Mouse (Mus musculus): Measurements from ENCODE around the gene Rae1.

Rae1 gene

DNA sequence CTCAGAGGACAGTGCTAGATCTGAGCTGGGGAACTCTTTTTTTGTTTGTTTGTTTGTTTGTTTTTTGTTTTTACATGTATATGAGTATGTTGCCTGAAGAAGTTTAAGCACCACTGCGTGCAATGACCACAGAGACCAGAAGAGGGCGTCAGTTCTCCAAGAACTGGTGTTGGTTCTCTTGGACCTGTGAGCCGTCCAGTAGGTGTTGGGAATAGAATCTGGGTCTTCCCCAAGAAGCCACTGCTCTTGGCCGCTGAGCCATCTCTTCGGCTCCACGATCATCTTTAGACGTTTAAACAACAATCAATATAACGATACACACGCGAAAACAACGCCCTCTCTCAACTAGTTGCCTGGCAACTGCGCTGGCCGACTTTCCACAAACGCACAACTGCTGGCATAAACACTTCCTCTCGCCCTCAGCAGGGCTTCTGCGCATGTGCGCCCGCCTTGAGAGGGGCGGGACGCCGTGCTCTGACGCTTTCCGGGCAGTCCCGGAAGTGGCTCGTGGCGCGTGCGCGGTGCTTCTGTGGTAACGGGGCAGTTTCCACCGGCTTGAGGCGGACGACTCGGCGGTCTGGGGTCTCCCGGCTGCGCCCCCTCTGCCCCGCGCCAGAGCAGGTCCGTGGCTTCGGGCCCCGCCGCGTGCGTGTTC lies at the start of gene Rae1:
Gene Rae1, plus strand, starts transcription at position 488 of the 655 bp plus-strand sequence.
- WGBS = under 1% methylated on average over 45 of the region's 45 CpGs

DNA sequence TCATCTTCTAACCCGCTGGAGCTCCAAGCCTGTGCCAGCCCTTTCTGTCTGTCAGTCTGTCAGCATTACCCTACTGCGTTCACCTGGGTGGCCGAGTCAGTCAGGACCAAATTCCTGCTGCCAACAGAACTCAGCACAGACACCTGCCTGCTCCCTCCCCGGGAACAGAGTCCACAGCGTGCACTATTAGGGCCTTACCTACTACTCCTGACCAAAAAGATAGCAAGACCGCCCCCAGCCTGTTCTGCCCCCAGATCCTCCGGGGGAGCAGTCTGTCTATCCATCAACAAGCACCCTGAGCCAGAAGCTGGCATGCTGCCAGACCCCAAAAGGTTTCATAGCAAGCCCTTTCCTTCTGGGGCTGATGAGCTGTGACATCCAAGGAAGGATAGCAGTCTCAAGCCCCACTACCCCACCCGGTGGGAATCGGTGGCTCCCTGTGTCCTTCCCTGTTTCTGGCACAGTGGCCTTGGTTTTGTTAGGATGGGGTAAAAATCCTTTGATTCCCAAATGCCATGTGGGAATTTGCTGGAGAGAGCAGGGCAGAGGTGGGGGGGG lies 49.7 kb upstream of the Rae1 start:
- whole genome bisulfite sequencing = 78% methylated on average over 9 of the region's 9 CpGs

DNA sequence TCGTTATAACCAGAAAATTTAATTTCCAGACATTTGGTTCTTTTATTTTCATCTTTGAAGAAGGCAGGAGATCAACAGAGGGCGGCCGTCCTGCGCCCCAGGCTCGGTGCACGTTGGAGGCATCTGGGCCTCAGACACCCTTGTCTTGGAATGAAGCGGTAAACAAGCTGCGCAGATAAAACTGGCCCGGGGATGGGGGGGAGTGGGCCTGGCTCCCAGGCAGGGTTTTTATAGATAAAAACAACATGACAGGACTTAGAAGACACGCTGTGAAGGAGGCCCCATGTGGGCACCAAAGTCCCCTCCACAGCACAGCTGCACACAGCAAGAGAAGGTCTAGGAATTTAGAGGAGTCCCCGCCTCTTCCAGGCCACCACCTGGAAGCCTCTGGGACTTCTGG lies 49.2 kb upstream of the Rae1 start:
- 70% methylated on average over 11 of the region's 11 CpGs for WGBS

DNA sequence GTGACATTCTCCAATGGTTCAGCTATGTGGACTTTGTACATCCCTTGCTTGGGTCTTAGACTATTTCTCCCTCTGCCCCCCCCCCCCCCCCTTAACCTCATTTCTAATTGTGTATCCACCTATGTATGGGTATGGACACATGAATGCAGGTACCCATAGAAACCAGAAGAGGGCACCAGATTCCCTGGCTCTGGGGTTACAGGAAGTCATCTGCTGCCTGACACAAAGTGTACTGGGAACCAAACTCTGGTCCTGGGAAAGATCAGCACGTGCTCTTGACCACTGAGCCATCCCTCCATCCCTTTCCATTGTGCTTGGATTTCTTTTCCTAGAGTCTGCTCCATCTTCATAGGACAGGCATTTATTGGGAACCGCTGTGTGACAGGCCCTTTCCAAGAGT lies 47.9 kb upstream of the Rae1 start:
- WGBS = 82% methylated on average over 2 of the region's 2 CpGs

DNA sequence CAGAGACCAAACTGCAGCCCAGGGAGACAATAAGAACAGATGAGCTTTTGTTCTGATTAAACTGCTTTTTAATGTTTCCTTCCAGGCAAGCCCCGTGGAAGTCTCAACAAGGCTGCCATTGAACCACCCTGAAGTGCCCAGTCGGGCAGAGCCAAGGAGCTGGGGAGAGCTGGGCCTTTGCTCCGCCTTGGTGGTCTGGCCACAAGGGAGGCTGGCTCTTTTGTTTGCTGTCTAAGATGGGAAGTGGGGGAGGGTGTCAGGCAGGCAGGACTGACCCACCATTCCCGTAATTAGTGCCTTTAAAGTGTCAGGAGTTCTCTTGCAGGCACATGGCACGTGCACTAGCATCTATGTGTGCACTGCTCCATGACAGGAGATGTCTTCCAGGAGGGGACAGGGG lies 41.3 kb upstream of the Rae1 start:
- 58% methylated on average over 5 of the region's 5 CpGs for WGBS

DNA sequence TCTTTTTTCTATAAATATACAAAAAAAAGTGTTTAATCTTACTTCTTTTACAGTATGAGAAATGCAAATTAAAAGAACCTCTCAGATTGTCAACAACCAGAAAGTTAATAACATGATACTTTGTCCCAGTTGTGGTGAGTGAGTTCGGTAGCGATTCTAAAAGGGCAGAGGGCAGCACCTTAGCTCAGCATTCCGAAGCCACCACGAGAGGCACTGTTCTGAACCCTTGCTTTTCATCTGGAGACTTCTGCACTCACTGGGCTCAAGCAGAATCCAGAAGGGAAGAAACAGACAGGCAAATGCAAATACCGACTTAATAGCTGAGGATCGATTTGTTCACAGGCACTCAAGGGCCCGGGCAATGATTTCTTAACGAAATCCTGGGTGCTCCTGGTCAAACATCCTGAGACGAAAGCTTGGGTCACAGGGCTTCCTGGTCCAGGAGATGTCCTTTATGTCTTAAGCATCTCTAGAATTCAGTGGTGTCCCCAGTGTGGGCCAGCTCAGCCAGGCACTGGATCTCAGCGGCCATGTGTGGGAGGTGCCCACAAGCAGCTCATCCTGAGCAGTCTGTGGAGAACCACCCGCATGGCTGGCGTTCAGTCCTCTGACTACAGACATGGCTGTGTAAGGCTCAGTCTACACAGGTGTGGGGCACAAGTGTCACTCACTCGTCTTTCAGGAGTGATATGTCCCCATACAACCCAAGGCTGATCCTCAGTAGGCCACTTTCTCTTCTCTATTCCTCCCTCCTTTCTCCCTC lies 40.7 kb upstream of the Rae1 start:
- WGBS = 57% methylated on average over 13 of the region's 13 CpGs

DNA sequence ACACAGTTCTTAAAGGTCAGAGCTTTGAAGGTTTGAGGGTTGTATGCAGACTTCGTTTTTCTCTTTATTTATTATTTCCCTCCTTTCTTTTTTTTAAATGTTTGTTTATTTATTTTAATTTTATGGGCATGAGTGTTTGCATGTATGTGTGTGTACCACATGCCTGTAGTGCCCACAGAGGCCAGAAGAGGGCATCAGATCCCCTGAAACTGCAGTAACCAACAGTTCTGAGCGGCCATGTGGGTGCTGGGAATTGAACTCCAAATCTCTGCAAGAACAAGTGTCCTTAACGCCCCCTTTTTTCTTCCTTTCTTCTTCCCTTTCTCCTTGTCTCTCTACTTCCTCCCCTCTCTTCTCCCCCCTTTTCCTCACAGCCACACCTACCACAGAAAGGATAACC lies 39.6 kb upstream of the Rae1 start:
- WGBS = 89% methylated on average over 3 of the region's 3 CpGs

DNA sequence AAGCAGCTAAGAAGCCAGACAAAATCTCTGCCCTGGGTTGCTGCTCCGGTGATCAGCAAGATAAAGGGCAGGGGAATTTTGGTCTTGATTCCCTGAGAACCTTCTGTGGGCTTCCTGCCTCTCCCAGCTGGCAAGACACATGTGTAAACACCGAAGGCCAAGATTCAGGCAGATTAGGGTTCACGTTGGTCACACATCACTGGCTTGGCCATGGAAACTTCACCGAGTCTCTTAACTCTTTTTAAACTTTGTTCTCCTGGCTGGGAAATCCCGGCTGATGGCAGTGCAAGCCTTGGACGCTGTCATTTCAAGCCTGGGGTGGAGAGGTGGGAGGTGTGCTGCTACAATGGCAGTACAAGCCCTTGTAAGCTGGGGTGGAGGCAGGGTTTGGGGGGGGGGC lies 38.7 kb upstream of the Rae1 start:
- WGBS = 59% methylated on average over 6 of the region's 6 CpGs

DNA sequence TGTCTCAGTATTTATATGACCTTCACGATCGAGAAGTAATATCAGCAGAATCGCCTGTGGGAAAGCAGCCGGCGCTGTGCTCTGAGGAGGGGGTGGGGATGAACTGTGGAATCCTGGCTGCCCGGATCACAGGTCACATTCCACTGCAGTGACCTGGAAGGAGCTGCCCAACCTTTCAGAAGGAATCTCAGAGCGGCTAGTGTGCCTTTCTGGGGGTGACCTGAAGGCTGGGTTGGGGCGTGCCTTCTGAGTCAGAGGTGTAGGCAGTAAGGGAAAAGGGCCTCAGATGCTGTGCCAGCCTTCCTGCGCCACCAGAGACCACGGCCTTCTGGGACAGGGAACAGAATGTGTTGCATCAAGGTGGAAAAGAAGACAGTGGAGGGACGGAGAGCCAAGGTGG lies 34.7 kb upstream of the Rae1 start:
- 82% methylated on average over 11 of the region's 11 CpGs for WGBS

DNA sequence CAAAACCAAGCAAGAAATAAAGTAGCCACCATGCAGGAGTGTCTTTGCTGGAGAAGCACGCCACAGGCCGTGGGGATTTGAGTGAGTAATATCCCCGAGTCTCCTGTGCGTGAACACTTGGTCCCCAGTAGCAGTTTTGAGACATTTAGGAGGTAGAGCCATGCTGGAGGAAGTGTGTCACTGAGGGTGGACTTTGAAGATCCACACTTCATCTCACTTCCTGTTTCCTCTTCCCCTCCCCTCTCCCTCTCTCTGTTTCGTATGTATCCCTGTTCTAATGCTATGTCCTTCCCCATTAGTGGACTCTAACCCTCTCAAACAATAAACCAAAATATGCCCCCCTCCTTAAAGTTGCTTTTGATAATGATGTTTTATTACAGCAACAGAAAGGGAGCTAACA lies 33.4 kb upstream of the Rae1 start:
- 88% methylated on average over 5 of the region's 5 CpGs for WGBS

DNA sequence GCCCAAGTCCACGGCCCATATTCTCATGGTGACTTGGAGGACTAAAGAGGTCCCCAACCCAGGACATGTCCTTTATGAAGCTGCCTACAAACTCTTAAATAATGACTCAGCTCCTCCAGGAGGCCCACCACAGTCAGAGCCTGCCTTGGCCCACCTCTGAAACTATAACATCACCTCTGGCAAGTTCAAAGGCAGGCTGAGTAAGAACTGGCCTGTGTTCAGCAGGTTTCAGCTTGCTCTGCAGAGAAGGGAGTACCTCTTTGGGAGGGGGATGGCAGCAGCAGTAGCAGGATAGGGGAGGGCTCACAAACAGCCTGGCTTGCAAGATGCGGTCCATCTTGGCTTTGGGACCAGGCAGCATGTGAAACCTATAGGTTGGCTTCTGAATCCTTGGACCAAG lies 28.1 kb upstream of the Rae1 start:
- WGBS = 96% methylated on average over 2 of the region's 2 CpGs

DNA sequence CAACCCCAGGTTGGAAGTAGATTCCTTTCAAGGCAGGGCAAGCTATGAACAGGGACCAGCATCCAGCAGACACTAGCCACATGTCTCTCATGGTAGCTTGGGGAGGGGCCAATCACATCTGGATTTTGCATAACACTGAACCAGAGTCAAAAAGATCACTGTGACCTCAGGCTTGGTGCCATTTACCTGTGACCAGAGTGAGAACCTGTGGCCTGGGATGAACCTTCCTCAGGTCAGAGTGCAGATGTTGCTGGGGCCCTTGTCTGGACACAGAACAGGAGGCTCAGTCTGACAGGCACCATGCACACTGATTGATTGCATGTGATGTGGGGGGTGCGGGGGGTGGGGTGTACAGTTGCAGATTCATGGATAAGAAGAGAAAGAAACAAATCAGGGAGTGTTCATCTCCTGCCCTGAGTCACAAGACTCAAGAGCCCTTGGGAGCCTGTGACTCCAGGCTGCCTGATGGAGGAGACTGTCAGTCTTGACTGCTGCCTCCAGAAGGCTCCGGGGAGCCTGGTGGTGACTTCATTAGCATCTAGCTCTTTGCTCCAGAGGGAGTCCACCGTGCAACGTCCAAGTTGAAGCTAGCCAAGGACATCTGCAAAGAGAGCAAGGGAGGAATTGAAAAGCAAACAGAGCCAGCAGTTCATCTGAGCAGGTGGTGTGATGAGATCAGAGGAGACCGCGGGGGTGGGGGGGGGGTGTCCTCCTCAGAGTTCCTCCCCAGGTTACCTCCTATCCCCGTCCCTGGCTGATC lies 25.9 kb upstream of the Rae1 start:
- 30% methylated on average over 7 of the region's 7 CpGs for WGBS

DNA sequence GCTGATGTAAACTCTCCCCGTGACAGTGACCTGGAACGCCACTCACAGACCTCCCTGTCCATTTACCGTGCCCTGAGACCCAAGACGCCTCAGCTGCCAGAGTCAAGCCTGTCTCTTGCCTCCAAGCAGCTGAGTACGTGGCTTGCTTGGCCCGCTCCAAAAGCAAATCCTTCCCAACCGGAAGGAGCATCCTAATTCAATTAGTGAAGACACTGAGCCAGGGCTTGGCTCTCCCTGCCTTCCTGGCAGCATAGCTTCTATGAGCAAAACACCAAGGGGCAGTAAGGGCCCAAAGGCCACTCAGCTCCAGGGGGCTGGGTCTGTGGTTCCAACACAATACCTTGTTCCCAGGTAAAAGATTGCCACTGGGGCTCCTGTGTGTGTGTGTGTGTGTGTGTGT lies 25.2 kb upstream of the Rae1 start:
- 62% methylated on average over 7 of the region's 7 CpGs for WGBS

DNA sequence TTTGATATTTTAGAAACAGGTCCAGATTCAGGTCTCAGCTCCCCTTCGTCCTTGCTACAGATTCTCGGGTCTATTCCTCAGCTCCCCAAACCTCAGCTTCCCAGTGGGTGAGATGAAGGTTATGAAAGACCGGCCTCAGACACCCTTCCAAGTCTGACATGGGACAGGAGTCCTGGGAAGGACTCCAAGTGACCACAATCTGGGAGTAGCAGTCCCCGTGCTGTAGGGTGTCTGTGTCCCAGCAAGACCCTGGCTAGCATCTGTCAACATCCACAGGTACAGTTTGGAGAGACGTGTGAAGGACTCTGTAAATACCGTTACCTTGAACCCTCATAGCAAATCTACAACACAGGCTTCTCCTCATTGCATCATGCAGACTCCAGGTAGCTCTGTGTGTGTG lies 24.8 kb upstream of the Rae1 start:
- WGBS = 89% methylated on average over 6 of the region's 6 CpGs

DNA sequence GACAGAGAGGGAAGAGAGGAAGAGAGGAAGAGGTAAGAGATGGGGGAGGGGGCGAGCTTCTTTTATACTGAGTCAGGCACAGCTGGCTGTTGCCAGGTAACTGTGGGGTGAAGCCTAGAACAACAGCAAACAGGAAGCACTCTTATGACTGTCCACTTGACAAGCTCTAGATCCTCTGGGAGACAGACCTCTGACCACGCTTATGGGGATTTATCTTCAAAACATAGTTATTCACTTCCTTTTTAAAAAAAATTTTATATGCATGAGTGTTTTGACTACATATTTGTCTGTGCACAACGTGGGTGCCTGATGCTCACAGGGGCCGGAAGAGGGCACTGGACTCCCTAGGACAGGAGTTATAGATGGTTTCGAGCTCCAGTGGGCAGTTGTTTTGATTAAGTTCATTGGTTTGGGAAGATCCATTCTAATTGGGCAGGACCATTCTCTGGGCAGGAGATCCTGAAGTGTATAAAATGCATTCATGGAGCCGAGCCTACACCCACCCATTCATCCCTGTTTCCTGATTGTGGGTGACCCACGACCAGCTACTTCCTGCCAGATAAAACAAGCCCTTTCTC lies 23.2 kb upstream of the Rae1 start:
- WGBS = 52% methylated on average over 7 of the region's 7 CpGs

DNA sequence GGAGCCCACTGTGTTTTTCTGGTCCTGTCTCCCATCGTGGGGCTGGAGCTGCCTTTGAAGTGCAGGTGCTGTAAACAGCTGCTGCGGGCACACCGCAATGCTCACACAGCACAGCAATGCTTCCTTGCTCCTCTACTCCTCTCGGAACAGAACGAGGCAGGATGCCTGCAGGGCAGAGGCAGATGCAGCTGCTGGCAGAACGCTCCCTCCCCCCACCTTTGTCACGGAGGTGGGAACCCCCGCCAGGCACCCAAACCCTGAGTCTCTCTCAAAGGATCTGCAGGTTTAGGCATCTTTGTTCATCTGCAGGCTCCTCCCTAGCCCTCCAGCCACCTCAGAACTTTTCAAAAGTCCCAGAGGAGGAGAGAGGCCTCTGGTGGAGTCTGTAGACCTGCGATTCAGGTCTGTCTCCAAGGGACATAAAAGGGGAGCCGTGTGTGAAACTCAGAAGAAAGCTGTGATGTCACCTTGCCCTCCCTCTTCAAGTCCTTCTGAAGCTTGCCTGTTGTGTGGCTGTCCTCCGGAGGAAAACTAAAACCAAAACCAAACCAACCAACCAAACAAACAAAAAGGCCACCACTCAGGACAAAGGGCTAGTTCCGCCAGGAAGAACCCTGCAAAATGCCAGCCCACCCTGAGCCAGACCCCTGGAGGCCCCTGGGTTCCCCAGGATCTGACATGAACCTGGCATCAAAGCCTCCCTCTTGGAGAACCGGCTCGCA lies 22.3 kb upstream of the Rae1 start, which contains the start of gene Spo11:
Gene Spo11, plus strand, starts transcription at position 292 of the 722 bp plus-strand sequence.
- WGBS = 40% methylated on average over 14 of the region's 14 CpGs

DNA sequence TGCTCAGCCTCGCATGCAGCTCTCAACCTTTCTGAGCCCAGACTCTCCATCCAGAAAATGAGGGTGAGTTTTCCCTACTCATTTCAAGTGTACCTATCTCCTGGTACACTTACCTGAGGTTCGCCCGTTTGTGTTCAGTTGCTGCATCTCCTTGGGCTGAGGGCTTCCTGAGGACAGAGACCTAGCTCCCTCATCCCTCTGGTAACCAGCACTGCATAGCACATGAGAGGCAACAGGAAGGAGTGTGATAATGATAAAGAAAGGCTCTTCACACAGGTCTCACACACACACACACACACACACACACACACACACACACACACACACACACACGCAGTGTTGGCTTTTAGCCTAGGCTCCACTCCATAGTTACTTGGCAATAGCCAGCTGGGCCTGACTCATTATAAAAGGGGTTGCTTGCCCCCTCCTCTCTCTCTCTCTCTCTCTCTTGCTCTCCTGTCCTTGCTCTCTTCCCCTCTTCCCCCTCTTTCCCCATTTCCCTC lies 21.7 kb upstream of the Rae1 start:
- WGBS = 68% methylated on average over 4 of the region's 4 CpGs

DNA sequence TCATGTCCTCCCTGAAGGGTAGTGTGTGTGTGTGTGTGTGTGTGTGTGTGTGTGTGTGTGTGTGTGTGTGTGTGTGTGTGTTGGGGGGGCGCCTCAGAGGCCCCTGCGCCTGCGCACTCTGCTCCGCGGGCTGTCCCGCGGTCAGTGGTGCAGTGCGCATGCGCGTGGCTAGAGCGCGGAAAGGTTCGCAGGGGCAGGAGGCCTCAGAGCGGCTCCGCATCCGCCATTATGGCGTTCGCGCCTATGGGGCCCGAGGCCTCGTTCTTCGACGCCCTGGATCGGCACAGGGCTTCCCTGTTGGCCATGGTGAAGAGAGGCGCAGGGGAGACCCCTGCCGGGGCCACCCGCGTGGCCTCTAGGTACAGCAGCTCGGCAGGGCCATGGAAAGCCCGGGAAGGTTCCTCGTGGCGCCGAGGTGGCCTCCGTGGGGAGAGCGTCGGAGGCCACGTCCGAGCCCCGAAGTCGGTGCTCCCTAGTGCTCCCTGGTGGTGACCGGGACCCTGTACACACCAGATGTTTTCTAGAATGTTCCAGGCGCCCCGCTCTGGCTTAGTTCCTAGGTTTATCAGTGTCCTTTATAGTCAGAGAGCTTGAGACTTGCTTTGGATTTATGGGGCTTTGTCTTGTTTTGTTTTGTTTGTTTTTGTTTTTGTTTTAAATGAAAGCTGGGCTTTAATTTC lies 20.1 kb upstream of the Rae1 start:
- WGBS = 93% methylated on average over 43 of the region's 43 CpGs

DNA sequence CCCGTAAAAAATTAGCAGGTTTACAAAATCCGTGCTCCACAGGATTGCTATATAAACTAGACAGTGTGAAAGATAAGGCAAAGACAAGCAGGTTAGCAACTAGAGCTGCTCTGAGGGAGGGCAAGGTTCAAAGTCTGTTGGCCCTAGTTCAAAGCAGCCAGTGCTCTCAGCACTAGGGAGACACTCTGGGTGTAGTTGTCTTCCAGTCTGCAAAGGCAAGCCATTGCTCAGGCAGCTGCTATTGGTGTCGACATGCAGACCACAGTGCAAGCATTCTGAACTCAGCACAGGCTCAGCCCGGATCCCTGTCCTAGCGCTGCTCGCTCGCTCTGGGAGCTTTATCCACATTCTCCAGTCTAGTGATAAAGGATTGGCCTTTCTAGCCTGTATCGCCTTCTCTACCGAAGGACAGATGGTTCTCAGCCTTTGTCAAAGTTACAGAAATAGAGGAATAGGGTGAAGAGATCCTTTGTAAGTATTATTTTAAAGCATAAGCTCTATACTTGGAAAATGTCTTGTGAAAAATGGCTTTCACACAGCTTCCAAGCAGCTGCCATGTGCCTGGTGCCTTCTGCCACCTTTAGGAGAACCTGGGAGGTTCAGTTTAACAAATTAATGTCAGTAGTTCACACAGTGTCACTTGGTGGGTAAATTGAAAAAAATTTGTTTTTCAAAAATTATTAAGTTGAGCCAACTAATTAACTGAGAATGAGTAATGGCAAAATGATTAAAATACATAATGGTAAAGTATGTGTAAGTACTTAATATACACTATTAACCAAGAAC lies 16.9 kb upstream of the Rae1 start:
- 66% methylated on average over 9 of the region's 9 CpGs for WGBS

DNA sequence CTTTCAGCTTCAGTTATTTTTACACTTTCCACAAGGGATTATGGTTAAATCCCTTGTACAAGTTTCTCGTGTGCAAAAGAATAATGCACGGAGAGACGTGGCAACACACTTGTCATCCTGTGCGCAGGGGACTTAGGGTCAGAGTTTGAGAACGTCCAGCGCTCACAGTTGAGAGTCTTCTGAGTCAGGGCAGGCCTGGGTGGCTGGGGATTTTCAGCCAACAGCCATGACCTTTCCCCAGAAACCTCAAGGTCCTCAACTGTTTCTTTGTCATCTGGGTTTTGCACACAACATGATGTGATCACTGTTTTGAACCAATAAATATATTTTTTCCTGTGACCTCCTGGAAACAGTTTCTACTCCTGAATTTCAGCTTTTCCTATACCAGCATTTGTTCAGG lies 9.8 kb upstream of the Rae1 start:
- WGBS = 93% methylated on average over 6 of the region's 6 CpGs
